Mouse (Mus musculus): ENCODE data around the gene Gm49368. TPM values are rescaled to one million over a fixed set of nuclear protein-coding genes. Genes with fewer than 3 reads are reported as not detected.
A peak's percentile ranks its signal among the peaks of the same experiment; 100 is the strongest.

Gene Gm49368
- polyA plus RNA-seq, 2 experiments from 2014 or later: 0.08 TPM; not detected in 1

- no peak for ATAC-seq
Measured at GRCm38 (mm10) chr7:128057860-128058259, 4.6 kb upstream of the Gm49368 start.

- ATAC-seq: no peak
Measured at GRCm38 (mm10) chr7:128058576-128058975, 3.9 kb upstream of the Gm49368 start.

GRCm38 (mm10) chr7:128059091-128059490, 3.4 kb upstream of the Gm49368 start:
- no peak for ATAC-seq

- ATAC-seq: no peak
Measured at GRCm38 (mm10) chr7:128063211-128063781, 813 bp downstream of the Gm49368 start.

GRCm38 (mm10) chr7:128065547-128065946, 3.1 kb downstream of the Gm49368 start:
- peak; percentile 49 for ATAC-seq

GRCm38 (mm10) chr7:128067847-128068246, 5.4 kb downstream of the Gm49368 start:
- no peak for ATAC-seq

- ATAC-seq: no peak
Measured at GRCm38 (mm10) chr7:128069844-128070243, 7.4 kb downstream of the Gm49368 start.

- ATAC-seq: no peak
Measured at GRCm38 (mm10) chr7:128071816-128072215, 9.3 kb downstream of the Gm49368 start.

GRCm38 (mm10) chr7:128080012-128080411, 17.5 kb downstream of the Gm49368 start:
- no peak for ATAC-seq

GRCm38 (mm10) chr7:128089141-128089540, 26.7 kb downstream of the Gm49368 start:
- ATAC-seq: no peak

- no peak for ATAC-seq
Measured at GRCm38 (mm10) chr7:128098135-128098534, 35.7 kb downstream of the Gm49368 start.

- ATAC-seq: no peak
Measured at GRCm38 (mm10) chr7:128100742-128101357, 38.4 kb downstream of the Gm49368 start.

GRCm38 (mm10) chr7:128105246-128105645, 42.8 kb downstream of the Gm49368 start:
- ATAC-seq: peak; percentile 61

GRCm38 (mm10) chr7:128107462-128107861, 45.0 kb downstream of the Gm49368 start:
- ATAC-seq: no peak

- no peak for ATAC-seq
Measured at GRCm38 (mm10) chr7:128110314-128110713, 47.8 kb downstream of the Gm49368 start.

- ATAC-seq: no peak
Measured at GRCm38 (mm10) chr7:128112131-128112530, 49.6 kb downstream of the Gm49368 start.

GRCm38 (mm10) chr7:128114371-128115105, 52.1 kb downstream of the Gm49368 start:
- ATAC-seq: no peak

GRCm38 (mm10) chr7:128115211-128115958, 52.9 kb downstream of the Gm49368 start:
- ATAC-seq: no peak

GRCm38 (mm10) chr7:128116396-128116795, 53.9 kb downstream of the Gm49368 start:
- ATAC-seq: no peak

- ATAC-seq: peak; percentile 88
Measured at GRCm38 (mm10) chr7:128119726-128120490, 57.4 kb downstream of the Gm49368 start.

- no peak for ATAC-seq
Measured at GRCm38 (mm10) chr7:128128741-128129720, 66.5 kb downstream of the Gm49368 start, which contains the start of gene Itgax. Gene Itgax, plus strand, starts transcription at chr7:128129547.
